Mouse (Mus musculus) heart, adult 9 months (tissue): ENCODE results near the gene Lmod1.
A peak's percentile ranks its signal among the peaks of the same experiment; 100 is the strongest.

Experiments used
- DNase-seq, 2 experiments: peaks; one replicate each; pipeline ENCODE4 v3.0.0; 2022; ENCODE audit warnings: low spot score in 2 of 2

The Lmod1 gene

DNA sequence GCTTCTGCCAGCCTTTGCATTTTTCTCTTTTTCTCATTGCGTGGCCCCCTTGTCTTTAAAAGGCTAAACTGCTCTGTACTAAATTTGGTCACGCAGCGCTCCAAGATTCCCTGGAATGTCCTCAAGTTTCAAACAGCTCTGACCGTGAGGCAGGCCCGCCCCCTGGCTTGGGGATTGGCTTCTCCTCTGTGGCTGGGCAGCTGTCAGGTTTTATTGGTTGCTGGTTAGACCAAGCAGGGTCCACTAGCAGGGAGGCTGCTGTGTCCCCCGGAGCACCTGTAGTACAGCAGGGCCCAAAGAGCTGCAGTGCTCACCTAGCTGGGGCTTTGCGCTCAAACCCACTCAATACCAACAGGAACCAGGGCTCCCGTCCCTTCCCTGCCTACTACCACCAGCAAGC, at the start of gene Lmod1:
Gene Lmod1, plus strand, starts transcription at position 237 of the 400 bp plus-strand sequence.
- DNase-seq, result no peak

DNA sequence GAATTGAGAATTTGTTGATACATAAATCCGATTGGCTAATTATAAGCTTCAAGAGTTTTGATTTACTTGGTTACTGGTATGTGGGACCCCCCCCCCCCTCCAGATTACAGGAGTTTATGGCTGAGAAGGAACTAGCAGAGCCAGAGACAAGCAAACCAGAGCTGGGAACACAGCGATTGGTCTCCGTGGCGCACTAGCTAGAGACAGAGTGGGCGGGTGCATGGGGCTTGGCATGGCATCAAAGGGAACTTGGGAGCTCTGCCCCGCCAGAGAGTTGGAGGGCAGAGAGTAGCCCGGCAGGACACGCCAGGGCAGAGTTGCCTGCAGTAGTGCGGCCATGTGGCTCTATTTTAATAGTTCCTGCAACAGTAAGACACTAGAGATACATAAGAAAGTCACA, 44.0 kb upstream of the Lmod1 start:
- DNase-seq, result peak; percentile 53 to 60

DNA sequence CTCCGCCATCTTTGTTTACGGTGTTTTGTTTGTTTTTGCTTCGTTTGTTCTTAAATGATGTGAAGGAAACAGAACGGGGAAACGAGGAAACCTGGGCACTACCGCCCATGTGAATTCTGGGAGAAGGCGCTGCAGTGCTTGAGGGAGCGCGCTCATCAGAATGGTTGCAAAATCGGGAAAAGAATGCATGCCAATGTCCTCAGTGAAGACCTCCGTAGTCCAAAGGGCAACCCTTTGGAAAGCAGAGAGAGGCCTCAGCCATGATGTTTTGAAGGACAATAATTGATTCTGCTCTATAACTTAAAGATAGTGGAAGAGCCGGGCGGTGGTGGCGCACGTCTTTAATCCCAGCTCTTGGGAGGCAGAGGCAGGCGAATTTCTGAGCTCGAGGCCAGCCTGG, 42.8 kb upstream of the Lmod1 start:
- no peak for DNase-seq

DNA sequence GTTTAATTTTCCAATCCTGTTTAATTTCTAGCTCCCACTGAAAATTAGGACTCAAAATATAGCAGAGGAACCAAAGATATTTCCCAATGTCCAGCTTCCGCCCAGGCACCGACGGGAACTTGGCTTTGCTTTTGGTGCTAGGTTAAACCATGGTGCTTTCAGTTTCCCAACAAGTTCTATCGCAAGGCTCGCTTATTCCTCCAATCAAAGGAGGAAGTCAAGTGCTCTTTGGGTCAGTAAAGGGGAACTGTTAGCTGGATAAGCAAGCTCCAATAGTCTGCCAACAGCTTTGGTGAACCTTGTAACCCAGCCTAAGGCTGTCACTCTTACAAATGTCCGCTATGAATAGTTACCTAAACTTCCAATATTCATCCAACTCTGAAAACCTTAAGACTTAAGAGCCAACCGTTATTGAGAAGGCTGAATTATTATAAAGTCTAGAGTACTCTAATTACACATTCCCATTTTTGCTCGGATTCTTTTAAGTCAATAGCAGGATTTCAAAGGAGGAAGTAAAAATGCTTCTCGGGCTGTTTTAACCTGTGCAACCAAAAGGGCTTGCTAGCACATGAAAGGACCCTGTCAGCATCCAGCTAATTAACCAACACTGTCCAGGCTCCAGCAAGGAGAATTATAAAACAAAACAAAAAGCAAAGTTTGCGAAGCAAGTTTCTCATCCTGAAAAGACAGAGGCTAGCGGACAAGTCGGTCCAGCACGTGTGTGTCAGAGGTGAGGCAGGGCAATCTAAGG, 41.9 kb upstream of the Lmod1 start:
- DNase-seq, result peak; percentile 43 to 61

DNA sequence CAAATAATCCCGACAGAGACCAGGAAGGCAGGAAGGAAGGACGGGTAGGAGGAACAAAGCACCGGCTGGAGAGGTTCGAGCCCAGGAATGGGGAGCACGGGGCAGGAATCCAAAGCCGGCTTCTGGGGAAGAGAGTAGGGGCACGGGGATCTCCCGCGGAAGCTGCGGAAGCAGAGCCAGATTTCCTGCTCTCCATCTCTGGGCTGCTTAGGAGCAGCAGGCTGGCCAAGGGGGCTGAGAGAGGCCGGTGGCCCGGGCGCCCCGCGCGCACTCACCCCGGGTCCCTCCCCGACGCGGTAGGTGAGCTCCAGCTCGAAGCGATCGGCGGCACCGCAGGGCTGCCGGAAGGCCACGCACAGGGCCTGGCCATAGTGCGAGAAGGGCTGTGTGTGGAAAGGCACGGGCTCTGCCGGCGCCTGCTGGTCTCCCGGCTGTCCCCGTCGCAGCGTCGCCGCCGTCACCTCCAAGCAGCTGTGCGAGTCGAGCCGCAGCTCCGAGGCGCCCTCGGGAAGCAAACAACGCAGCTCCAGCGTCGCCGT, 41.3 kb upstream of the Lmod1 start:
- peak; percentile 30 to 38 for DNase-seq

DNA sequence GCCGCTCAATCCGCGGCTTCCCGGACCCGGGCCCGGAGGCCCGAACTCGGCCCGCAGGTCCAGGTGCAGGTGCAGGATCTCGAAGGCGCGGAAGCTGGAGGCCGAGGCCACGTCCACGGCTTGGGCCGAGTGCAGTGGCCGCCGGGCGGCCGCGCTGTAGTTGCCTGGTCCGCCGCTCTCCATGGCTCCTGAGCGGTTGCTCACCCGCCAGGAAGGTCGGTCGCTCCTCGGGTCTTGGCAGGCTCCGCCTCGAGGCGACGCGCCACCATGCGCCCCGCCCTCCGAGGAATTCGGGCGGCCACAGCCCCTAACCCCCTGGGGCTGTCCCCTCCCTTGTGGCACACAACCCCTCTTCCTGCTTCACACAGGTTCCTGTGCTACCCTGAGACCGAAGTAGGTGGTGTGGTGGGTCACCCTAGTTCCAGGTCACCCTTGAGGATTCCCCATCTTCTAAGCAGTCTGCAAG, 40.7 kb upstream of the Lmod1 start, which contains the start of gene Rnpep:
Gene Rnpep, minus strand, starts transcription at position 259 of the 466 bp plus-strand sequence.
- peak; percentile 70 for DNase-seq

DNA sequence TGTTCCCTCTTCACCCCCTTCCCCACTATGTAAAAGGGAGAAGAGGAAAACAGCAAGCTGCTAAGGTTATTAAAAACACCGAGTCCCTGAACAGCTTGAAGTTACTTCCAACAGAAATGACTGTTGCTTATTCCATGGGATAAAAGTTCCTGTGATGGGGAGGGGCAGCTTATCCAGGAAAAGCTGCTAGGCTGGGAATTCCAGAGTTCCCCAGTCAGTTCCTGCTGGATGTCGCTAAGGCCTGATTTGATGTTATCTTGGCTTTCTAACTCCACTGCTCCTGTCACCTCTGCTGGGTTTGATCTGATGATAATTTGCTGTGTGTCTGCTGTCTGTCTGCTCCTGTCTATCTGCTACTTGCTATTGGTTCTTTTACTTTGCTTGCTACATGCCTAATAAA, 38.3 kb upstream of the Lmod1 start:
- DNase-seq, result peak; percentile 11 to 39

DNA sequence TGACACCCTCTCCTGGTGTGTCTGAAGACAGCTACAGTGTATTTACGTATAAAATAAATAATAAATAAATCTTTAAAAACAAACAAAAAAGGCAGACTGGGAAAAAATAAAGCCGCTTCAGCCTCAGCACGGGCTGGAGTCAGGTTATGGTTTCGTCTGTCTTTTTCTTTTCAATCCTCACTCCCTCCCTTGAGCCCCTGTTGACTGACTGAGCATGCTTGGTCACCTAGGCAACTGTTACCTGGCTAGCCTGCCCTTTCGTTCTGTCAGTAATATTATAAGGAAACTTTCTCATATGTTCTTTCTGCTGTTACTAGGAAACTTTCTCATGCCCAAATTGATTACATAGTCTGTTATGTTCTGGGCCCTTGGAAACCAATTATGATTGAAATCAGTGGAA, 33.7 kb upstream of the Lmod1 start:
- DNase-seq, result no peak

DNA sequence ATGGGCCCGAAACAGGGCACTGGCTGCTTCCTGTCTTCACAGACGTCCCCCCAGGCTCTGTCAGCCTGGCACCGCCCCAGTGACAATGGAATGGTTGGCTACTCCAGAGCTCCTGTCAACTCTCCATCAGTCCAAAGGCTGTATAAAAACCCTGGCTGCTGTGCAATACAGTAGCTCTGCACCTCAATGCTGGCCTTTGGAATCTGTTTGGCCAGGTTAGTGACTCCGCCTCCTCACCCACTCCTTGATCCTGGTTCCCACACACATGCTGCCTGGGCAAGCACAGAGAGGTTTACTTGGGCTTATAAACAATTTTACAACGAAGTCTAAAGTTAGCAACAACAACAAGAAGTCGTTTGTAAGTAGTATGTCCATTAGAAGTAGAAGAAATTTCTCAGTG, 13.3 kb upstream of the Lmod1 start:
- DNase-seq, result no peak

DNA sequence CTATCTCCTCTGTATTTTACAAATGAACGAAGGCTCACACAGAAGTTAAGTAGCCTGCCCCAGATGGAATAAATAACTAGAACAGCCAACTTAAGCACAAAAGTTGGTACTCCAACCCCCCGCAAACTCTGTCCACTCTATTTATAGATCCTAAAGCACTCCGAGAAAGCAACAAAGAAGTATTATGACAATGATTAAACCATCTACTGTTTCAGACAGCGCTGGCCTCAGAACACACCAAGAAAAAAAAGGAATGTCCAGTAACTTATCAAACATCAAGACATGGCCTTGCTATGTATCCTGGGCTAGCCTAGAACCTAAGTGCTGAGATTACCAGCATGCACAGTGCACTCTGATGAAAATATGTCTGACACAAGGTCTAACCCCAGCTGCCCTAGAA, 12.4 kb upstream of the Lmod1 start:
- no peak for DNase-seq

DNA sequence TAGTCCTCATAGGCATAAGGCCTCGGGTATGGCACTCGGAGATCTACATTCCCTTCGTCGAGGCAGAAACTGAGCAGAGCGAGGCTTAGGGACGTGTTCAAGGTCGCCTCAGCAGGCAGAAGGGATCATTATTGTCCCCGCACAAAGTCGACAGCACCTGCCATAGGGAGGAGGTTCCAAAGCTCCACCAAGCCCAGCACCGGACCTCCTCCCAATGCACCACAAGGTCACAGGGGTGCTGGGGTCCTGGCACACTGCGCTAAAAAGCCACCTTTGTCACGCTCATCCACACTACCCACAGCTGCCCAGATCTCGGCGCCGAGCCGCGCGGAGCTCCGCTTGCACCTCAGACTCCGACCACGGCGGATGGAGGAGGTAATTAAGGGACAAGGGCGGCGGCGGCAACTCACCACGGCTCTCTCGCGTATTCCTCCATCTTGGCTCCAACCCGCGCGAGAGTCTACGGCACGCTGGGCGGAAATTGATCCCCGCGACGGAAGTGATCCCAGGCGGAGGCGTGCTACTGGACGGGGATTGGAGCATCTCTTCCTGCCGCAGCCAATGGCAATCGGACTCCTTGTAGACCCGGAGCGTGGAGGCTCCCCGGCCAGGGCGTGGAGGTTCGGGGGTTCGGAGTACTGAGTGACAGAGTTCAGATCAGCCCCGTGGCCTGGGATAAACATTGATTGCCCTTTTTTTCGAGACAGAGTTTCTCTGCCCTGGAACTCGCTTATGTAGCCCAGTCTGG, 11.1 kb upstream of the Lmod1 start, which contains the start of gene Timm17a:
Gene Timm17a, minus strand, starts transcription at position 495 of the 748 bp plus-strand sequence.
- DNase-seq, result peak; percentile 94

DNA sequence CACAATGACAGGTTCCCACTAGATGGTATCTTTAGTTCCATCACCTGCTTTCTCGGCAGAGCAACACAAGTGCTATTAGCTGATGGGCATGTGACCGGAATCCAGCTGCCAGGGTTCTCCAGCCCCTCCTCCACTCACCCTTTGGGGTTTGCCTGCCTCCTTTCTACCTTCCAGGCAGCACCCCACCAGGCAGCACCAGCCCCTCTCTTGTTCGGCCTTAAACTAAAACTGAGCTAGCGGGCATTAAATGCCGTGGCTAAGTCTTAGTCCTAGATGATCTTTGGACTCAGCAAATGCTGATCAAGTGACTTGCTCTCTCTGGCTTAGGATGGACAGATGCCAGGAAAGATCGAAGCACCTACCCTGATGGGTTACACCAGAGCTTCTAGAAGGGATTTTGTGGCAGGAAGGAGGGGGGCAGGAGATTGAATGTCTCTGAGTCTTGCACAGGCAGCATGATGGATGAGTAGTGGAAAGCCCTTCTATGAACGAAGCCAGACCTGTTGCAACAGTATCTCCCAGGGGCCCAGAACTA, 1.2 kb upstream of the Lmod1 start:
- DNase-seq, result no peak

DNA sequence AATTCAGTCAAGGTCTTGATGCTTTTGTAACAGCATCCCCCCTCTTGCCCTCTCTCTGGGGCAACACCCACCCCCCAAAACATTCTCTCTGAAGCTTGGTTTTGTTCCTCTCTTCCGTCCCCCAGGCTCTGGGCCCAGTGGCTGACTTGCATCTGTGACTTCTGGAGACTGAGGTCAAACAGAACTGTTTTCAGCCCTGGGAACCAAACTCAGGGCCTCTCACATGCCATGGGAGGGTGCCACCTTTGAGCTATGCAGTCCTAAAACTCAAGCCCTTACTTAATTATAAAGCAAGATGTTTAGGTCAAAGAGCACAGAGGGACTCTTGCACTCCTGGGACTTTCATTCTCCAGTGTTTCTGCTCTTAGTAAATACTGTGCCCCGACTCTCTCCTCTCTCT, 1.3 kb downstream of the Lmod1 start:
- DNase-seq, result no peak

DNA sequence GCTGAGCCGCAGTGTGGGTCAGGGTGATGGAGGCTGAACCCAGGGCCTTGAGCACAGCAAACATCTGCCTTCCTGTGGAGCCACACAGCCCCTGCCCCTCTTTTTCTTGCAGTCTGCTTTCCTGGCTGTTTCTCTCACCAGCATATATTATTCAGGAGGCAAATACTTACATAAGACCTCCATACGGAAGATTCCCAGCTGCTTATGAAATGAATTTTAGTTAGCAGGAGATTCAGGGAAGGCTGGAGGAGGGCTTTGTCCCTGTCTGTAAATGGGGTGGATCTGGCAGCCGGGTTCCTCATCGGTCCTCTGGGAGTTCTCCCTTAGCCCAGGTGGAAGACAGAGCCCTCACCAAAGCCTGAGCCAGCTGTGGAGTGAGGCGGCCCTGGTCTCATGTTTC, 3.8 kb downstream of the Lmod1 start:
- no peak for DNase-seq

DNA sequence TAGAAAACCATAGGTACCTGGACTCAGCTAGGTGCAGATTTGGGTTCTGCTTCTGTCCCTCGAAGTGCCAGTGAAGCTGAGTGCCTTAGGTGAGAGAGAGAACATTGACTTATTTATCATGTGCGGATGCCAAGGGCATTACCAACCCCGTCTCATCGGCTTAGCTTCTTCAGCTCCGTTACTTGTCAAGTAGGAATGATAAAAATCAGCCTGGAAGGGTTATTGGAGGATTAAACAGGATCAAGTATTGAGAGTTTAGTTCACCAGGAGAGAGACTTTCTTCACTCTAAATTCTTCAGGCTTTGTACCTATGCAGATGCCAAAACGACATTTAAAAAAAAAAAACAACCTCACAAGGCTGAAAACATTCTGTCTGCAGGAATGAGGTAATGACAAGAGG, 6.0 kb downstream of the Lmod1 start:
- no peak for DNase-seq

DNA sequence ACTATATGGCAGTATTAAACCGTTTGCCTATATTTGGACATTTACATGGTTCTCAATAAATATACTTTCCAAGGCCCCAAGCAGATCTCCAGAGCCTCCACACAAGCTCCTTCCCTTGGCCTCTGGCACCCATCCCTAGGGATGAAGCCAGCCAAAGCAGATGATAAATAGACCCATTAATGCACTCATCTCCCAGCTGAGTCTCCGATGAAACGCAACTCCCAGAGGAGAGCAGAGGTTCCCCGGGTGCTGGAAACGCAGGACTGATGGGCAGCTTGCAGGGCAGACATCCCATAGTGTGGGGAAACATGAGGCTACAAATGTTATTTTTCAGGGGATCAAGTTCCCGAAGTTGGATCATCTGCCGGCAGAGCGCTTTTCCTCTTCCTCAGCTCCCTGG, 17.3 kb downstream of the Lmod1 start:
- DNase-seq, result no peak

DNA sequence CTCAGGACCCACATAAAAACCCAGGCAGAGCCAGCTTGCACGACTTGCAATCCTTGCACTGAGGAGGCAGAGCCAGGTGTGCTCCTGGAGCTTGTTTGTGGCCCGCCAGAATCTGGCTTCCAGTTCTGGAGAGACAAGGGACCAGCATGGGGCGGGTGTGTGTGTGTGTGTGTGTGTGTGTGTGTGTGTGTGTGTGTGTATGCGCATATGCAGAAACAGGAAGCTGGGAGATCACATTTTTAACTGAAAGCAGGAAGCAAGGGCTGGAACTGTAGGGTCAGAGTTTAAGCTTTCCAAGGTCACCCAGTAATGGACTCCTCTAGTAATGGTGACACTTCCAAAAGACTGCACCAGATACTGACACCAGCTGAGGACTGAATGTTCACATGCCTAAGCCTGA, 19.4 kb downstream of the Lmod1 start:
- no peak for DNase-seq

DNA sequence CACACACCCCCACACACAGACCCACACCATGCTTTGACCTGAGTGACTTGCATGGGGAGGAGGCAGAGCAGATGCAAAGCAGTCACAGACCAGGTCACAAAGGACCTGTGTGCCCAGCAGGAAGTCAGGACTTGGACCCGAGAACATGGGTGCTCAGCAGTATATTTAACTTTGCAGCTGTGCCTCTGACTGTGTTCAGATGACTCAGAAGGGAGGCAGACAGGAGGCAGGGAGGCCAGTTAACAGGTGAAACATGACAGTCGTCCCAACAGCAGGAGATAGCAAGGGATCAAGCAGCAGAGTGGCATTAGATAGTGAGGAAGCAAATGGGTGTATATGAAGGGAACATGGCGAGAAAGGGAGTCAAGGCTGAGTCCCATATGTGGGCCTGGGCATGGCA, 22.3 kb downstream of the Lmod1 start:
- no peak for DNase-seq

DNA sequence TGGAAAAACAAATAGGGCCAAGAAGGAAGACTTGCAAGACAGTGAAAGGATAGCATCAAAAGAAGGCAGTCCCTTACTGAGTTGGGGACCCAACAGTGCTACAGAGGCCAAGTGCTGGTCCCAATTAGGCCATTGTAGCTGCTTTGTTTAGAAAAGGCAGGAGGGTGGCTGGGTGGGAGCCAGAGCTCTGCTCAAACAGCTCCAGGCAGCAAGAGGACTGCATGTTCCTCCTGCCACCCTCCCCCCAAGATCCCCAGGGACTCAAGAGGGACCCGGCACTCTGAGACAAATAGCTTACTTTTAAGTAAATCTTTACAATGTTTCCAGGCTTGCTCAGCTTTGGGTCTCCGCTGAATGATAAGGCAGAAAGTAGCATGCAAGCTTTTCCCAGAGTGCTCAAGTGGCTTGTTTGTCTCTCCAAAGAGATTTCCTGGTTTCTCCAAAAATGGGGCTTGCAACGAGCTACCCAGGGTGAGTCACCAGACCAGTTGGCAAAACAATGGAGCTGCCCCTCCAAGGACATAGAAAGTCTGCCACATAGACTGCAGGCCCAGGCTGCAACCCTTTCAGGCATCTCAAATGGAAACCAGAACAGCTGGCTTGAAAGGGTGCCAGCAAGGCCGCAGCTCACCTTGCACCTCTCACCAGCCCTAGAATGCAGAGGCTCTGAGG, 23.0 kb downstream of the Lmod1 start:
- DNase-seq, result peak; percentile 39 to 59

DNA sequence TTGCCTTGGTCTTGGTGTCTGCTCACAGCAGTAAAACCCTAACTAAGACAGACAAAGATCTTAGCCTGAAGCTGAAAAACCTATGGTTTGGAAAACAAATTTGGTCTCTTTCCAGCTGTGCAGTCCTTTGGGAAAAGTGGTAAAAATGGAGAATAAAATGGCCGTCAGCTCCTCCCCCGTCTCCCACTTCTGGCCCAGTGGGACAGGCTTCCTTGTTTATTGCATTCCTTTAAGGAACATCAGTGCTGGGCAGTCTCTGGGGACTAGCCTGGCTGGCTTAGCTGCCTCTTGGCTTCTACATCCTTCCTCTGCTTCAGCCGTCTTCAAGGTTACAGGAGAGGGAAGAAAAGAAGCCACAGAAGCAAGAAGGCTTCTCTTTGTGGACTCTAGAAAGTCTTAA, 27.3 kb downstream of the Lmod1 start:
- peak; percentile 58 to 65 for DNase-seq

DNA sequence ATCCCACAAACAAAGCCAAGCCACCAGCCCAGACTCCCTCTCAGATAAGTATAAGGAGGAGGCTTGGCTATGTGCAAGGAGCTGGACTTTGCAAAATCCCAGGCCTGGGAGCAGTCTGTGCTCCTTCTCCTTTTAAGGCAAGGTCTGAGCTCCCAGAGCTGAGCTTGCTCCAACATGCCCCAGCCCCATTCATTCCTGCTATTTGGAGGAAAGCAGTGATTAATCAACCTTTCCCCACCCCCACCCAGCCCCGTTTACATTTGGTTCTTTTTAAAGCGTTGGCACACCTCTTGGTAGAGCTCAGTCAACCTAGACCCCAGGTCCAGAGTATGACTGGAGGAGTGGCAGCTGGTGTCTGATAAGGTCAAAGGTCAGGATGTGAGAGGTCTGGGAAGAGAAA, 34.5 kb downstream of the Lmod1 start:
- no peak for DNase-seq

DNA sequence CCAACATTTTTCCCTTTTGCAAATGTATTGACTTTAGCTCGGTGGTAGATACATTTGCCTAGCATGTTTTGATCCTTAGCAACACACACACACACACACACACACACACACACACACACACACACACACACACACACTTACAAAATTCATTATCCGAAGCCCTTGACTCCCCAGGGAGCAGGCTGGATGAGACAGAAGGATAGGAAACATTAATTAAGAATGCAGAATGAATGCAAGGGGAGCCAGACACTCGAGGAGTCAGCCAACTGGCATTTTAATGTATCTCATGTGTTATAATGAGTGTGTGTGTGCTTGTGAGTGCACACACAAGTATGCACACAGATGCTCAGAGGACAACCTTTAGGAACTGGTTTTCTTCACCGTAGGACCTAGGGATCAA, 36.9 kb downstream of the Lmod1 start:
- DNase-seq, result no peak
